Mouse (Mus musculus): ENCODE results near the gene Tk1.
"Not testable (repeated sequence)": the region's sequence is repeated elsewhere in the genome, so short reads cannot be mapped to it uniquely, and the experiment has no call there.

Tk1 gene

GRCm38 (mm10) chr11:117846640-117847039, 20.7 kb upstream of the Tk1 start:
- DNase-seq (ENCODE audit: low spot score): peak; percentile 49

GRCm38 (mm10) chr11:117845651-117846050, 19.8 kb upstream of the Tk1 start:
- DNase-seq (ENCODE audit: low spot score): no peak

DNA sequence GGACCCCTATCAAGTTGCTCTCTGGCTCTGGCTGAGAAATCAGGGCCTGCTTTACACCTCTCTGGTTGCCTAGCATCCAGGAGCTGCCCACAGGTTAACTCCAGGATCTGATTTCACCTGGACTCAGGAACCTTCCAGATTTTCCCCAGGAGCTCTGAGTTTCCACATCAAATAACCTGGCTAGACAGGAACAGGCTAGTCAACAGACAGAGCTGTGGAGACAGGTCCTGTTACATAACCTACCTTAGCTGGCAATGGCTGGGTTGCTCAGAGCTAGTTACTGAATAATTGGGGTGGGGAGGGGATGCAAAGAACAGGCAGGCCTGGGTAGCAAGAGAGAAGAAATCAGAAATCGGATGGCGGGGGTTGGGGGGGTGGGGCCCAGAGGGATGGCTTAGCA, 19.1 kb upstream of the Tk1 start:
- no peak for DNase-seq (ENCODE audit: low spot score)

DNA sequence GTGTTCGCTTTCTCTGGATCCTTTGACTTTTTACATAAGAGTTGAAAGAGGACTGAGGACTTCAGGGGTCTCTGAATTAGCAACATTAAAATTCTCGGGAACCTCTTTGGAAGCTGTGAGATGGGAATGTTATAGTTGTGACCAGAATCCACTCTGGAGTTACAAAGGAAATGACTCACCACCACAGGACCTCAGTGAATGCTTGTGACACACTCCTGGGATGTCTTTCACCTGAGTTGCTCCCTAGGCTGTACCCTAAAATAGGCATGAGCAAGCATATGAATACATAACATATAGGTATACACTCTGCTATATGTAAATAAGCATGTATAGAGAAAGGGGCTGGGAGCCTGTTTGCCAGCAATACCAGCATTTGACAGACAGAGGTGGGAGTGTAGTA, 17.5 kb upstream of the Tk1 start:
- no peak for DNase-seq (ENCODE audit: low spot score)

- no peak for DNase-seq (ENCODE audit: low spot score)
Measured at GRCm38 (mm10) chr11:117840910-117841309, 15.0 kb upstream of the Tk1 start.

GRCm38 (mm10) chr11:117839021-117839420, 13.1 kb upstream of the Tk1 start:
- DNase-seq (ENCODE audit: low spot score): no peak

DNA sequence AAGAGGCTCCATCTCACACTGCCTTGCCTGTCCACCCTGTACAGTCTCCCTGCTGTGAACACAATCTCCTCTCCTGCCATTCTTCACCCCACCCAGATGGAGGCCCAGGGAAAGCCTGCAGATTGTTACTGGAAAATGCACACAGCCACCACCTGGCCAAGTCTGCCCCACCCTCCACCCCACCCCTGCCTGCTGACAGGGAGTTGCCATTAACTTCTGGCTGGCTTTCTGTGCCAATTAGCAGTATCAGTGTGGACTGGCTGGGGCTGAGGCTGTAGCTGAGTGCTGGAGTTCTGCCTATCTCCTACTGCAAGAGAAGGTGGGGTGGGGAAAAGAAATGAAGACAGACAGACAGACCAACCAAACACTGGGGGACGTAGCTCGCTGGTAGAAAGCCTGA, 12.7 kb upstream of the Tk1 start:
- DNase-seq (ENCODE audit: low spot score): no peak

DNA sequence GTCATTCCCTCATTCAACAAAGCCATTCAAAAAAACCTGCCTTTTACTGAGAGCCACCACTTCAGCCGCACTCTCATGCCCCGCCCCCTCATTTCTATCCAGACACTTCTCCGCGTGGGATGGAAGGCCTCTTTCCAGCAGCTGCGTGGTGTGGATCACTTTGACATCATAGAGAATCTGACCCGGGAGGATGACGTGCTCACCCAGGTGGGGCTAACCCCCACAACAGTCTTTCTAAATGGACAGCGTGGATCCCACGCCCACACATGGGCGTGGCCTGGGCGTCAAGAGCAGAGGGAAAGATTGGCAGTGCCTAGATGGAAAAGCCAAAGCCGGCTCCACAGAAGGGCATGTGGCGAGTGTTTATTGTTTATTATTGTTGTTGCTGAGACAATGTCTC, 10.4 kb upstream of the Tk1 start:
- DNase-seq (ENCODE audit: low spot score): no peak

GRCm38 (mm10) chr11:117834086-117834485, 8.2 kb upstream of the Tk1 start:
- no peak for DNase-seq (ENCODE audit: low spot score)

DNA sequence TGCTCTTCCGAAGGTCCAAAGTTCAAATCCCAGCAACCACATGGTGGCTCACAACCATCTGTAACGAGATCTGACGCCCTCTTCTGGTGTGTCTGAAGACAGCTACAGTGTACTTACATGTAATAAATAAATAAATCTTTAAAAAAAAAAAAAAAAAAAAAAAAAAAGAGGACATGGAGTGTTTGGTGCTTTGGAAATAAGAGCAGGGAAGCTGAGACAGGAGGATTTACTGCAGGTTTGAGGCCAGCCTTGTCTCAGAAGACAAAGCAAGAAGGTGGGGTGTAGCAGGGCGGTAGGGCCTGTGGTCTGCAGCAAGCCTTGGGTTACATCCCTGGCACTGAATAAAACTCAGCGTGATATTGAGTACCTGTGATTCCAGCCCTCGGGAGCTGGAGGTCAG, 7.6 kb upstream of the Tk1 start:
- DNase-seq (ENCODE audit: low spot score): not testable (repeated sequence)

- no peak for DNase-seq (ENCODE audit: low spot score)
Measured at GRCm38 (mm10) chr11:117832086-117832969, 6.4 kb upstream of the Tk1 start.

DNA sequence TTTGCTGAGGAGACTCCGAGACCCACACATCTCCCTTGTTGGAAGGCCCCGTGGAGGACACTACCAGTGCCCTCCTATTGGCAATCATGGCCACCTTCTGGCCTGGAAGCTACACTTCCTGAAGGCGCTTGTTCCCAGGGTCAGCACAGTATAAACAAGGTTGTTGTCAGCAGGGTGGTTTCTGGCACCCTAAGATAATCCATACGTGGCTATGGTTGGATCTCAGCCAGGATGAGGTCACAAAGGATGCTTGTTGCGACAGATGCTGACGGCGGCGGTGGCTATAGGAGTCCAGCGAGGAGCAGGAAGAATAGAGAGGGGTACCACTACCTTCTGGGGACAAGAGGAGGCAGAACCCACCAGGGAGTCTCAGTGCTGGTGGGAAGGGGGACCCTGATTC, 4.5 kb upstream of the Tk1 start:
- DNase-seq (ENCODE audit: low spot score): no peak

DNA sequence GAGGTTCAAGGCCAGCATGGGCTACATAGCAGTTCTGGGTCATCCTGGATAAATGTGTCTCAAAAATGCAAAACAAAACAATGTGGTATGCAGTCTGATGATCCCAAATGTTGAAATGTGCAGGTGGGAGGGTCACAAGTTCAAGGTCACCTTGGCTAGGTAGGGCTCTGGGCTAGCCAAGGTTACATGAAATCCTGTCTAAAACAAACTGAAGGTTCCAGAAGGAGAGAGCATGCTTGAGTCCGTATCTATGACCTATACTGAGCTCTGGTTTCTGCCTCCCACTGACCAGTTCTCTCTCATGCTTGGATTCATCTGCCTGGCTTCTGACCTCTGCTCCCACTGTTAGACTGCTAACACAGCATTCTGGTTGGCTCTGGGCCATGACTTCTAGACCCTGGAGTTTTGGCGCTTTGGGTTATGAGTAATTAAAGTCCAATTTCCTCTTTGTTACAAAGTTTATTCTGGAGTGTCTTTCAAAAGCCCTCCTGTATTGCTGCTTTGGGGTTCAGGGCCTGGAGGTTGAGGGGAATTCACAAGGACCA, 3.9 kb upstream of the Tk1 start:
- peak; percentile 79 for DNase-seq (ENCODE audit: low spot score)

DNA sequence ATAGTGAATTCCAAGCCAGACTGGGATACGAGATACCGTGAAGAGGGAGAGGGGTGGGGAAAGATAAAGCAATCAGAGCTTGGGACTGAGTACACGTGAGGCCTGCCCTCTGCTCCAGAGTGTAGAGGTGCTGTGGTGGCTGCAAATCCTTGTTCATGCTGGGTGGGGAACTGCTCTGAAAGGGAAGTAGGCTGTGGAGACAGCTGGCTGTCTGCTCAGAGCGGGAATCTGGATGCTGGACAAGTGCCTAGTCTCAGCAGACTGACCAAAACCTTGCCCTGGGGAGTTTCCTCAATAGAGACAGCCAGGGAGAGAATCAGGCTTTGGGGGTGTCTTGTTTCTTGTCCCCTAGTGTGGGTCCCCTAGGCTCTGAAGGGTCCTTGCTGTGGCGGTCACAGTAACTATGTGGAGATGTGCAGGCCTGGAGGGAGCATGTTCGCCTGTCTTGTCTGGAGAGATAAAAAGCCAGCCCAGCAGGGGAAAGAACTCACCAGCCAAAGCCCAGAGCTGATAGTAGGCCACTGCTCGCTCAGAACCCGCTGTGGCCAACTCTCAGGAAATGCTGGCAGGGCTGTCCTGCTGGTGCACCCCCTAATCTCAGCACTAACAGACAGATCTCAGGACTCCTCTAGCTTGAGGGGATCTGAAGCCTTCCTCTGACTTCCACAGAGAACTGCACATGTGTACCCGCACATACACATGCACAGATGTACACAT, 3.2 kb upstream of the Tk1 start:
- peak; percentile 68 for DNase-seq (ENCODE audit: low spot score)

DNA sequence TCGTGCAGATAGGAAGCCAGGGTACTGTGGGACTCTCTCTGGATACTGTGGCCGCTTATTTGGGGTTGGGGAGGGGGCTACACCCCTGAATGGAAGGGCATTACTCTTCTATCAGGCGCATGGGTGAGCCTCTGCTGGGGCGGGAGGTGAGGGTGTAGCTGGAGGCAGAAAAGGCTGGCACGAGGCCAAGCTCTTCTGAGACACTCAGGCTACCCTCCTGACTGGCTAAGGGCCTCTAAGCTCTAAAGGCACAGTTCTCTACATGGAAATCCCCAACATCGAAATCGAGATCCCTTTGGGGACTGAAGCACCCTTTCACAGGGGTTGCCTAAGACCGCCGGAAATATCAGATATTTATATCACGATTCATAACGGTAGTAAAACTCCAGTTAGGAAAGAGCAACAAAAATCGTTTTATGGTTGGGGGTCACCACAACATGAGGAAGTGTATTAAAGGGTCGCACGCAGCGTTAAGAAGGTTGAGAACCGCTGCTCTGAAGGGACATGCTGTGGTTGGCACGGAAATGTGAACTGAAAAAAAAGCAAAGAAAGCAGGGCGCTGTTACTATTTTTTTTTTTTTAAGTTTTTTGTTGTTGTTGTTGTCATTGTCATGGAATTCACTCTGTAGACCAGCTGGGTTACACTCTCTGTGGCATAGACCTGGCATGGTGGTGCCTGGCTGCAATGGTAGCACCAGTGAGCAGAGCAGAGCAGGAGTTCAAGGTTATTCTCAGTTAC, 2.4 kb upstream of the Tk1 start:
- peak; percentile 38 for DNase-seq (ENCODE audit: low spot score)

DNA sequence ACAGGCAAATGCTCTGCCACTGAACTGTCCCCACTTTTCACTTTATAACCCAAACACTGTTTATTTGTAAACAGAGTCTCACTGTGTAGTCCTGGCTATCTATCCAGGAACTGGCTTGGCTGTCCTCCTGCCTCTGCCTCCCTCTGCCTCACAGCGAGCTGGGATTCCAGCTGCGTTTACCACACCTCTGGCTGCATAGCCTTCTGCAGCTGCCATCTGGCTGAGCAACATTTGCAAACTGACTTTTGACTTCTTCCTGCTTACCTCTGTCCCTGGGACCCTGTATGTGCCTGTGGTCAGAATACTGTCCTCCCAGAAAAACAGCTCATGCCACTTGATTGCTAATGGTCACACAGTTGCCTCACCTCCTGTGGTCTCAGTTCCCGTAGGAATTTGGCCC, 1.5 kb upstream of the Tk1 start:
- DNase-seq (ENCODE audit: low spot score): no peak

- no peak for DNase-seq (ENCODE audit: low spot score)
Measured at GRCm38 (mm10) chr11:117826916-117827315, 1.0 kb upstream of the Tk1 start.

DNA sequence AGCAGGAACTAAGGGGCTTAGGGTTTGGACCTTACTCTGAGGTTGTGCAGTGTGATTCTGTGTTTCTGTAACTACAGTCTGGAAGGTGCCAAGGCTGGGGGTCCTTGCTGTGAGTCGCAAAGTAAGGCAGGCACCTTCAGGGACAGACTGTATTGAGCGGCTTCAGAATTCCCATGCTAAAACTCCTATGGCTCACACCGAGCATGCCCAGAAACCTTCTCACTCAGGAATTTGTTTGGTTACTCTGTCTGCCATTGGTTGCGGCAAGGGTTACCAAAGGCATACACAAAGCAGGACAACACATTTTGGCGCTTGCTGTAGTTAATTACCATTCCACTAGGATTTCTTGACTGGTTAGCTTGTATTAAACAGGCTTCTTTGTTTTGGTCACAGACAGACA, 272 bp upstream of the Tk1 start:
- DNase-seq (ENCODE audit: low spot score): peak; percentile 61

- DNase-seq (ENCODE audit: low spot score): peak; percentile 88
Measured at GRCm38 (mm10) chr11:117824060-117824969, 1.6 kb downstream of the Tk1 start.

DNA sequence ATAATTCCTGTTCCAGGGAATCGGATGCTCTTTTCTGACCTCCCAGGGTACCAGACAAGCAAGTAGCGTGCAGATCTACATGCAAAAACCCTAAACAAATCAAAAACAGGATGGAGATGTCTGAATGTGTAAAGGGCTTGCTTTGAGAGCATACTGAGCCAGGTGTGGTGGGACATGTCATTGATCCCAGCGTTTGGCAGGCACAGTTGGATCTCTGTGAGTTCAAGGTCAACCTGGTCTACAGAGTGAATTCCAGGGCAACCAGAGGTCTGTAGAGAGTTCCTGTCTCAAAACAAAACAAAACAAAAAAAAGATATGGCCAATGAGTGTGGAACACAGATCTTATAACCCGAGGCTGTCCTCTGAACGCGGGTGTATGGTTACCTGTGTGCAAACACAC, 2.5 kb downstream of the Tk1 start:
- DNase-seq (ENCODE audit: low spot score): no peak

DNA sequence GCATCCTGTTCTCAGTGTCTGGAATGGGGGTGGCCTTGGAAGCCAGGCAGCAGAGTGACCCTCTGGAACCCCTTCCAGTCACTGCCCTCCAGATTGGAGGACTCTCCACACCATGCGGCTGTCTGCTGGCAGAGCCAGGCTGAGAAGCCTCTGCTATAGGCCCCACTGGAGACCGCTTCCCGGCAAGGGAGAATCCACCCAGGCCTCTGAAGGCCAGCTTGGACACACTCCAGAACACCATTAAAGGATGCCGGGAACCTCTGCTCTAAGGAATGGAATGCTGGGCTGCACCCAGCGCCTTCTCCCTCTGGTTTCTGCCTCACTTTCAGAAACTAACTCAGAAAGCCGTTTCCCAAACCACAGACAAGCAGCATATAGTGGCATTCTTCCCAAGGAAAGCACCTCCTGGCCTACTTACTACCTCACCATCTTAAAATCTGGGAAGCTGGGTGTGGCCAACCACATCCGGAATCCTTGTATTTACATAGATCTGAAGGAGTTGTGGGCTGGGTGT, 3.1 kb downstream of the Tk1 start:
- peak; percentile 58 for DNase-seq (ENCODE audit: low spot score)

Measured in adipocyte (in vitro differentiated cells).